Mouse (Mus musculus) cortical plate, adult 2 months (tissue): ENCODE measurements around the gene Tmem129.
A peak's percentile ranks its signal among the peaks of the same experiment; 100 is the strongest.

Experiments
- CTCF ChIP-seq: fragments of 200-500 bp; IDR thresholded peaks from 2 replicates; pipeline ENCODE4 v1.5.1; 2011; ENCODE audit warnings: mild to moderate bottlenecking, control low read depth, low read length; ENCODE audit not compliant: insufficient read depth; ENCODE audit errors: extremely low read depth
- POLR2A ChIP-seq: fragments of 200-500 bp; IDR thresholded peaks from 2 replicates; pipeline ENCODE4 v1.6.1; 2011; ENCODE audit warnings: mild to moderate bottlenecking, low read length, control low read depth; ENCODE audit not compliant: insufficient read depth; ENCODE audit errors: extremely low read depth

DNA sequence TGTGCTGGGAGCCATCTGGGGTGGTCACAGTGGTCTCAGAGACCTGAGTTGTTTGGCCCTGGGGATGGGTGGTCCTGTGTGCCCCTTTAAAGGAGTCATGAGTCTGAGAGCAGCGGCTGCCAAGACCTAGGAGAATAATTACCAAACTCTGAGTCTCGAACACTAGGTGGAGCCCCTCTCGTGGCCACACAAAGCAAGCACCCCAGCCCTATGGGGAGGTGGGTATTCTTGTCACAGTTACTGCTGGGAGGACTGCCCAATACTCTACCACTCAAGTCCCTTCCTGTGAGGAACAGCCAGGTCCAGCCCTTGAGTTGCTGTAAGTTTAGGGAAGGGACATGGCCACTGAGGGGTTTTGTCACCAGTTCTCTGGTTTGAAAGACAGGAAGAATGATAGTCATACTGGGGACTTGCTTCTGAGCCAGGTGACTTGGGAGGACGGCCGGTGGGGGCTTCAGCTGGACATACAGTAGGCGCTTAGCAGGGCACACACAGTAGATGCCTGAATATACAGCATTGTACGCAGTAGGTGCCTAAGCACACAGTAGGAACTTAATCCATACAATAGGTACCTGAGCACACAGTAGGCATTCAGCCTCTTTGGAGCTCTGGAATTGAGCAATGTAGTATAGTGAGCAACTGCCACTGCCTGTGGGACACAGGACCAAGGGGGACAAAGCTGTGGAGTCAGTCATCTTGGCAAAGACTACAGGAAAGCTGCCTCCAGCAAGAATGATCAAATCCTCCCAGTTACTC, 25.9 kb upstream of the Tmem129 start:
- no peak for TF ChIP-seq POLR2A
- peak; percentile 48 for TF ChIP-seq CTCF
